Mouse (Mus musculus) cerebellum, postnatal 25 days (tissue): ENCODE results near the gene Tmem120a.

Experiments used
- DNase-seq, 2 experiments: peaks; one replicate each; pipeline ENCODE4 v3.0.0; 2021; ENCODE audit warnings: mixed read lengths in 2 of 2

The Tmem120a gene

GRCm38 (mm10) chr5:135731322-135731721 is 12.9 kb downstream of the Tmem120a start:
- no peak for DNase-seq

- no peak for DNase-seq
These were observed 13.3 kb downstream of the Tmem120a start for GRCm38 (mm10) chr5:135730916-135731315.

- peak in 1 of 2 experiments; percentile 48 for DNase-seq
These were observed 14.0 kb downstream of the Tmem120a start for GRCm38 (mm10) chr5:135730278-135730677.

- DNase-seq = no peak
These were observed 14.9 kb downstream of the Tmem120a start for GRCm38 (mm10) chr5:135729351-135729750.

- no peak for DNase-seq
These were observed 15.9 kb downstream of the Tmem120a start for GRCm38 (mm10) chr5:135728361-135728760.

- no peak for DNase-seq
These were observed 16.4 kb downstream of the Tmem120a start for GRCm38 (mm10) chr5:135727871-135728270.

GRCm38 (mm10) chr5:135726641-135727346 is 17.5 kb downstream of the Tmem120a start:
- DNase-seq = no peak

- no peak for DNase-seq
These were observed 18.3 kb downstream of the Tmem120a start for GRCm38 (mm10) chr5:135725991-135726390.

GRCm38 (mm10) chr5:135725391-135725841 is 18.8 kb downstream of the Tmem120a start:
- DNase-seq = no peak

GRCm38 (mm10) chr5:135724536-135725322 is 19.5 kb downstream of the Tmem120a start:
- no peak for DNase-seq

- DNase-seq = no peak
These were observed 21.0 kb downstream of the Tmem120a start for GRCm38 (mm10) chr5:135723165-135723751.

- DNase-seq = peak; percentile 72 to 81
These were observed 22.1 kb downstream of the Tmem120a start for GRCm38 (mm10) chr5:135722121-135722520.

- no peak for DNase-seq
These were observed 23.2 kb downstream of the Tmem120a start for GRCm38 (mm10) chr5:135721076-135721475.

- no peak for DNase-seq
These were observed 24.1 kb downstream of the Tmem120a start for GRCm38 (mm10) chr5:135720121-135720520.

- no peak for DNase-seq
These were observed 24.6 kb downstream of the Tmem120a start for GRCm38 (mm10) chr5:135719586-135720120.

- no peak for DNase-seq
These were observed 28.6 kb downstream of the Tmem120a start for GRCm38 (mm10) chr5:135715624-135716023.

GRCm38 (mm10) chr5:135713441-135714218 is 30.6 kb downstream of the Tmem120a start:
- peak; percentile 58 to 74 for DNase-seq

- DNase-seq = no peak
These were observed 31.4 kb downstream of the Tmem120a start for GRCm38 (mm10) chr5:135712803-135713202.

GRCm38 (mm10) chr5:135711582-135712355 is 32.5 kb downstream of the Tmem120a start:
- DNase-seq = no peak

- DNase-seq = peak in 1 of 2 experiments; percentile 42
These were observed 33.5 kb downstream of the Tmem120a start for GRCm38 (mm10) chr5:135710599-135711214.

GRCm38 (mm10) chr5:135709716-135710115 is 34.5 kb downstream of the Tmem120a start:
- no peak for DNase-seq
